8 mouse cellular contexts compared by ENCODE assay signal in the genomic region with DNA sequence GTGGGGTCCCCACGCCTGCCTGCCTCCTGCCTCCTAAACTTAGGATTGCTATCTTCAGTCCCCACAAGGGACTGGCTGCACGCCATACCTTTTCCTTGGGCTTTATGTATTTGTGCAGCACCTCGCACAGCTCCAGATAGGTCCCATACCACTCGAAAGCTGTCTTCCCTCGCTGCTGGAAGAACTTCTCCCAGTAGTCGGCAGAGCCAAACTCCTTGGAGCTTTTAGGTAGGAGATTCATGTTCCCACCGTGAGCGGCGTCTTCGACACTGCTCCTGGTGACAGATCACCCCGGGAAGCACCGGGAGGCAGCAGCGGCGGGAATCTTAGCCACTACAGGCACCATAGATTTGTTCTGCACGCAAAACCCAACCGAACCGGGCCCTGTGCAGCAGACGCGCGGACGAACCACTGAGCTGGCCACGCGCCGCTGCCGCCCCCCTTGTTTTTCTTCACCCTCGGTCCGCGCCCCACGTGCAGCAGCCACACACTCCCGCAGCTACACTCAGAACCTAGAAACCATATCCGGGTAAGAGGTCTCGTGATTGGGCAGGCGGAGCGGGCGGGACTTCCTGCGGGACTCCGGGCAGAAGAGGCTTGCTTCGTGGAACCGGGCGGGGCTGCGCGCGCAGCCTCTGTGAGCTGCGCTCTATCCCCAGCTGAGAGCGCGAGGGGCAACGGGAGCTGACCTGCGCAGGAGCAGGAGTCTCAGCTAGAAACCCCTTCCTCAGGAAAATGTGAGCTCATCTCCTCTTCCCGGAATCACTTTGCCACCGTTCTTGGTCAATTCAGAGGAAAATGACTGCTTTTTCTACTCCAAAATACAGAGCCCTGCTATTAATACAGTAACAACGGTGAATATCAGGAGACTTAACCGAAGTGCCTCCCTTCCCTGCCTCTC. TPM values are rescaled to one million over a fixed set of nuclear protein-coding genes. Genes with fewer than 3 reads are reported as not detected.
DNase-seq lines count a peak whose midpoint lies in the region; ATAC-seq and TF ChIP-seq lines count a peak whose summit lies in the region.

Gene Mettl13, minus strand, starts transcription at position 536 of the 901 bp plus-strand sequence.

- ATAC-seq in activated CD4-positive, CD25-positive, alpha-beta regulatory T cell, adult 4 months, result peak; percentile 99
- ATAC-seq in megakaryocyte progenitor cell, adult 5-6 weeks (replicated peaks; ENCODE audit: poor library complexity), result peak; percentile 93

- H3K4me3 ChIP-seq in cortical plate, adult 2 months (ENCODE audit: insufficient read depth, low read length), result peak within 1 kb of the TSS; percentile 62

- no peak for TF ChIP-seq CTCF in cortical plate, adult 2 months (IDR thresholded peaks at IDR 0.05; ENCODE audit: extremely low read depth, insufficient read depth, low read length)

- peaks cover 4% of the 10 kb centered on the region; the same call in 1 of the 2 replicates for H3K4me1 ChIP-seq in cortical plate, adult 2 months (ENCODE audit: control insufficient read depth, insufficient read depth, low read length)

- TF ChIP-seq POLR2A in cortical plate, adult 2 months (IDR thresholded peaks at IDR 0.05; ENCODE audit: extremely low read depth, insufficient read depth, low read length), result peak; percentile 93

- peak; percentile 80 to 86 for DNase-seq in gastrocnemius, adult 8-10 months (ENCODE audit: low spot score in 2 of 2)
- peak; percentile 94 for DNase-seq in induced T-regulatory cell, adult 2 months (ENCODE audit: low read depth)
- DNase-seq in left cerebral cortex, adult 9 months (ENCODE audit: low spot score in 2 of 2), result peak; percentile 66 to 87
- peak; percentile 87 for DNase-seq in right cerebral cortex, postnatal 25 days
- peak; percentile 81 to 88 for DNase-seq in urinary bladder, postnatal 4 days (ENCODE audit: low spot score in 2 of 2)

- no peak within 1 kb of the TSS for H3K27ac ChIP-seq in cortical plate, adult 2 months (ENCODE audit: insufficient read depth, low read length)

RNA-seq across cellular contexts. Expression of gene Mettl13, which starts in this region (rescaled TPM):
- polyA plus RNA-seq in activated CD4-positive, CD25-positive, alpha-beta regulatory T cell, adult 4 months (2017; shearing (Covaris generic)), result 1 to 10 TPM; 4.5 to 8.5 TPM
- 9.3 and 10.3 TPM in 2 replicates for polyA plus RNA-seq in cortical plate, adult 2 months (2012; rRNA removed)
- 10 to 100 TPM in 2 of 4 experiments, 1 to 10 TPM in 2; 7.1 to 11.4 (median 10.0) TPM for total RNA-seq in gastrocnemius, adult 8-10 months (2022)
- 7.9 and 8.8 TPM in 2 replicates for total RNA-seq in megakaryocyte progenitor cell, adult 5-6 weeks (2015)
- 16.0 and 22.9 TPM in 2 replicates for total RNA-seq in megakaryocyte progenitor cell, adult 5-6 weeks (2017)
